Mouse (Mus musculus) heart, embryonic 14.5 days (tissue): ENCODE results near the gene Iars. TPM values are rescaled to one million over a fixed set of nuclear protein-coding genes. Genes with fewer than 3 reads are reported as not detected.

Experiments used
- ATAC-seq: fragments of 200-750 bp; cut with Nextera tagmentation; 2 replicates; pipeline ENCODE4 v1.8.0; 2017; ENCODE audit warnings: low read depth, moderate TSS enrichment; ENCODE audit not compliant: insufficient number of reproducible peaks, insufficient read depth, low FRiP score
- H3K27ac ChIP-seq, 2 experiments: fragments of 200-500 bp in 1 of 2; fragments of 300-500 bp in 1 of 2; sonication (generic) in 1 of 2; replicated peaks in 1 of 2; 2 replicates each; pipeline ENCODE4 v1.5.1; 2012 to 2014; ENCODE audit warnings: low read depth in 2 of 2, low read length in 2 of 2, control low read depth in 1 of 2, mild to moderate bottlenecking in 1 of 2, mixed read lengths in 1 of 2; ENCODE audit not compliant: control insufficient read depth in 1 of 2, insufficient read depth in 1 of 2
- H3K27me3 ChIP-seq: fragments of 300-500 bp; sonication (generic); 2 replicates; pipeline ENCODE4 v1.6.1; 2014; ENCODE audit warnings: mild to moderate bottlenecking, low read length, control low read depth; ENCODE audit not compliant: control insufficient read depth, insufficient read depth
- H3K36me3 ChIP-seq: fragments of 300-500 bp; sonication (generic); 2 replicates; pipeline ENCODE4 v1.6.1; 2014; ENCODE audit warnings: mild to moderate bottlenecking, control low read depth, low read length, mixed read lengths; ENCODE audit not compliant: control insufficient read depth, insufficient read depth
- H3K4me1 ChIP-seq, 2 experiments: fragments of 200-500 bp in 1 of 2; fragments of 300-500 bp in 1 of 2; sonication (generic) in 1 of 2; 2 replicates each; pipeline ENCODE4 v1.6.1; 2012 to 2014; ENCODE audit warnings: low read length in 2 of 2, control low read depth in 1 of 2, mixed read lengths in 1 of 2; ENCODE audit not compliant: control insufficient read depth in 2 of 2, insufficient read depth in 2 of 2
- H3K4me2 ChIP-seq: fragments of 300-500 bp; sonication (generic); 2 replicates; pipeline ENCODE4 v1.6.1; 2014; ENCODE audit warnings: mild to moderate bottlenecking, low read length
- H3K4me3 ChIP-seq, 2 experiments: fragments of 200-500 bp in 1 of 2; fragments of 300-500 bp in 1 of 2; sonication (generic) in 1 of 2; 2 replicates each; pipeline ENCODE4 v1.5.1; 2012 to 2014; ENCODE audit warnings: low read length in 2 of 2, mild to moderate bottlenecking in 2 of 2, control low read depth in 1 of 2, low read depth in 1 of 2, moderate library complexity in 1 of 2; ENCODE audit not compliant: control insufficient read depth in 1 of 2, insufficient read depth in 1 of 2
- H3K9ac ChIP-seq: fragments of 300-500 bp; sonication (generic); 2 replicates; pipeline ENCODE4 v1.6.1; 2014; ENCODE audit warnings: mild to moderate bottlenecking, low read length
- H3K9me3 ChIP-seq: fragments of 300-500 bp; sonication (generic); 2 replicates; pipeline ENCODE4 v1.6.1; 2016; ENCODE audit warnings: low read length, control low read depth; ENCODE audit not compliant: control insufficient read depth
- WGBS: fragments of 180-500 bp; shearing (Covaris S2); extraction: QIAGEN DNeasy Blood & Tissue Kit; methylation state at CpG from one replicate; pipeline ENCODE4 v1.1.7; 2014; 5-methylcytosine and 5-hydroxymethylcytosine counted together
- polyA plus RNA-seq: library from polyadenylated mRNA; unstranded; fragments of >200 nt; fragmentation: Nextera tagmentation; extraction: Ambion mirVana; gene quantifications from 2 replicates; pipeline ENCODE4 v1.2.1, GENCODE M21; 2014

Gene Iars
- polyA plus RNA-seq, 1 experiment from 2014 or later, result 52.0 TPM

GRCm38 (mm10) chr13:49741285-49742040 is 59.6 kb downstream of the Iars start:
- 87% methylated on average over 16 of the region's 16 CpGs for WGBS
- H3K9me3 ChIP-seq, result no peaks in the 10 kb centered on the region
- no peak overlapping the region for H3K9ac ChIP-seq
- no peak overlapping the region for H3K27ac ChIP-seq
- H3K36me3 ChIP-seq, result no peaks in the 10 kb centered on the region
- ATAC-seq, result no peak
- H3K27me3 ChIP-seq, result no peaks in the 10 kb centered on the region
- no peak overlapping the region for H3K4me2 ChIP-seq
- H3K4me3 ChIP-seq, result no peak overlapping the region
- H3K4me1 ChIP-seq, result no peaks in the 10 kb centered on the region

GRCm38 (mm10) chr13:49756591-49756990 is 74.7 kb downstream of the Iars start:
- no peaks in the 10 kb centered on the region for H3K9me3 ChIP-seq
- 85% methylated on average over 9 of the region's 9 CpGs for WGBS
- no peak for ATAC-seq
- H3K27me3 ChIP-seq, result no peaks in the 10 kb centered on the region
- H3K36me3 ChIP-seq, result no peaks in the 10 kb centered on the region
- H3K4me3 ChIP-seq, result no peak overlapping the region
- H3K27ac ChIP-seq, result no peak overlapping the region
- no peak overlapping the region for H3K4me2 ChIP-seq
- no peak overlapping the region for H3K9ac ChIP-seq
- no peaks in the 10 kb centered on the region for H3K4me1 ChIP-seq

- WGBS, result 87% methylated on average over 4 of the region's 4 CpGs
- H3K9me3 ChIP-seq, result no peaks in the 10 kb centered on the region
- no peaks in the 10 kb centered on the region for H3K4me1 ChIP-seq
- no peak for ATAC-seq
- H3K4me3 ChIP-seq, result no peak overlapping the region
- no peak overlapping the region for H3K9ac ChIP-seq
- no peaks in the 10 kb centered on the region for H3K27me3 ChIP-seq
- no peak overlapping the region for H3K4me2 ChIP-seq
- no peak overlapping the region for H3K27ac ChIP-seq
- no peaks in the 10 kb centered on the region for H3K36me3 ChIP-seq
Measured at GRCm38 (mm10) chr13:49757966-49758365, 76.1 kb downstream of the Iars start.

GRCm38 (mm10) chr13:49760675-49761074 is 78.8 kb downstream of the Iars start:
- Histone ChIP-seq H3K27me3 (no peaks in the 10 kb centered on the region), H3K4me3 (no peak overlapping the region), H3K9me3 (no peaks in the 10 kb centered on the region), H3K4me2 (no peak overlapping the region), H3K27ac (no peak overlapping the region), H3K4me1 (no peaks in the 10 kb centered on the region), H3K36me3 (no peaks in the 10 kb centered on the region), H3K9ac (no peak overlapping the region)
- no peak for ATAC-seq
- whole genome bisulfite sequencing, result 53% methylated on average over 1 of the region's 1 CpGs

- H3K36me3 ChIP-seq, result no peaks in the 10 kb centered on the region
- H3K4me3 ChIP-seq, result no peak overlapping the region
- H3K4me2 ChIP-seq, result no peak overlapping the region
- no peaks in the 10 kb centered on the region for H3K4me1 ChIP-seq
- no peak overlapping the region for H3K9ac ChIP-seq
- no peak overlapping the region for H3K27ac ChIP-seq
- WGBS, result 88% methylated on average over 14 of the region's 14 CpGs
- H3K27me3 ChIP-seq, result no peaks in the 10 kb centered on the region
- no peaks in the 10 kb centered on the region for H3K9me3 ChIP-seq
- ATAC-seq, result no peak
Measured at GRCm38 (mm10) chr13:49762208-49762607, 80.3 kb downstream of the Iars start.

- H3K27me3 ChIP-seq, result no peaks in the 10 kb centered on the region
- H3K9me3 ChIP-seq, result no peaks in the 10 kb centered on the region
- H3K4me1 ChIP-seq, result no peaks in the 10 kb centered on the region
- no peak for ATAC-seq
- H3K4me3 ChIP-seq, result no peak overlapping the region
- no peak overlapping the region for H3K4me2 ChIP-seq
- H3K36me3 ChIP-seq, result no peaks in the 10 kb centered on the region
- no peak overlapping the region for H3K9ac ChIP-seq
- H3K27ac ChIP-seq, result no peak overlapping the region
- WGBS, result 90% methylated on average over 8 of the region's 8 CpGs
Measured at GRCm38 (mm10) chr13:49765306-49765705, 83.4 kb downstream of the Iars start.

- 68% methylated on average over 9 of the region's 9 CpGs for WGBS
- Histone ChIP-seq H3K36me3 (no peaks in the 10 kb centered on the region), H3K27me3 (no peaks in the 10 kb centered on the region), H3K4me2 (no peak overlapping the region), H3K4me1 (no peaks in the 10 kb centered on the region), H3K9ac (no peak overlapping the region), H3K9me3 (no peaks in the 10 kb centered on the region), H3K27ac (no peak overlapping the region), H3K4me3 (no peak overlapping the region)
- ATAC-seq, result no peak
Measured at GRCm38 (mm10) chr13:49766269-49766668, 84.4 kb downstream of the Iars start.

GRCm38 (mm10) chr13:49768048-49768447 is 86.1 kb downstream of the Iars start:
- 24% methylated on average over 2 of the region's 2 CpGs for WGBS
- Histone ChIP-seq H3K4me3 (no peak overlapping the region), H3K27me3 (no peaks in the 10 kb centered on the region), H3K36me3 (no peaks in the 10 kb centered on the region), H3K4me1 (no peaks in the 10 kb centered on the region), H3K4me2 (no peak overlapping the region), H3K9ac (no peak overlapping the region), H3K9me3 (no peaks in the 10 kb centered on the region), H3K27ac (no peak overlapping the region)
- no peak for ATAC-seq
